Mouse (Mus musculus): Measurements from ENCODE around the gene Fbxo22. TPM values are rescaled to one million over a fixed set of nuclear protein-coding genes. Genes with fewer than 3 reads are reported as not detected.
"Not testable (repeated sequence)": the region's sequence is repeated elsewhere in the genome, so short reads cannot be mapped to it uniquely, and the experiment has no call there.

Gene Fbxo22
- polyA plus RNA-seq, 1 experiment from 2014 or later = 69.5 TPM

DNA sequence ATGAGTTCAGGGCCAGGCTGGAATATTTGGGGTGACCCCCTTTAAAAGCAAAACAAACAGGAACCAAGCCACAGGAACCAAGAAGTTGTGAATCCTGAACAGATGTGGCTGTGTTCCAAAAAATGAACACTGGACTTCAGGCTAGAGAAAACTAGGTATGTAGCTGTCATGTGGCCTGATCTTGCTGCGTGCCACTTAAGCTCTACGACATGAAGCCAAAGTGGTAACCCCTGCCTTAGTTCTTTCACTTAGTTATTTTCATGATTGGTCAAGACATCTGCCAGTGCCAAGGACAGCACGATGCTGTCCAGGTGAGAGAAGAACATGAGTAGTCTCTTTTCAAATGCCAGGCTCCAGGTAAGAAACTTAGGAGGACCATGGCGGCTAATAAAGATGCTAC, 38.2 kb downstream of the Fbxo22 start:
- Histone ChIP-seq H3K27me3 (ENCODE audit: insufficient read depth, low read length) (no peaks in the 10 kb centered on the region), H3K4me2 (replicated peaks; ENCODE audit: low read depth, low read length) (no peak overlapping the region), H3K9me3 (ENCODE audit: low read length) (no peaks in the 10 kb centered on the region), H3K4me1 (ENCODE audit: insufficient read depth, low read length) (no peaks in the 10 kb centered on the region), H3K9ac (replicated peaks; ENCODE audit: low read length) (no peak overlapping the region), H3K27ac (ENCODE audit: low read length) (no peak overlapping the region), H3K4me3 (ENCODE audit: low read length) (no peak overlapping the region), H3K36me3 (ENCODE audit: insufficient read depth, low read length) (no peaks in the 10 kb centered on the region)
- ATAC-seq (ENCODE audit: low FRiP score, low TSS enrichment) = no peak
- 94% methylated on average over 4 of the region's 4 CpGs for WGBS

DNA sequence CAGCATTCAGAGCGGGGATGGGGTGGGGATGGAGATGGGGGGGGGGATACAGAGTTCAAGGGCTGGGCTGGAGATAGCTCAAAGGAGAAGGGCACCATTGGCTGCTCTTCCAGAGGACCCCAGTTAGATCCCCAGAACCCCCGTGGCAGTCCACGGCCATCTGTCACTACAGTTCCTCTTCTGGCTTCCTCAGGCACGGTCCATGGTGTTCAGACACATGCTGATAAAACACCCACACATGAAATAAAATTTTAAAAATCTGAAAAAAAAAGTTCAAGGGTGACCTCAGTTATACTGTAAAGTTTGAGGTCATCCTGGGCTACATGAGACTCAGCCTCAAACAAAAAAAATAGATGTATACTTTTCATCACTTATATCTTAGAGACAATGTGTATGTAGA, 39.7 kb downstream of the Fbxo22 start:
- ATAC-seq (ENCODE audit: low FRiP score, low TSS enrichment) = no peak
- H3K27me3 ChIP-seq (ENCODE audit: insufficient read depth, low read length) = no peaks in the 10 kb centered on the region
- 73% methylated on average over 4 of the region's 4 CpGs for WGBS
- H3K36me3 ChIP-seq (ENCODE audit: insufficient read depth, low read length) = no peaks in the 10 kb centered on the region
- no peak overlapping the region for H3K4me3 ChIP-seq (ENCODE audit: low read length)
- no peak overlapping the region for H3K9ac ChIP-seq (replicated peaks; ENCODE audit: low read length)
- H3K9me3 ChIP-seq (ENCODE audit: low read length) = no peaks in the 10 kb centered on the region
- no peaks in the 10 kb centered on the region for H3K4me1 ChIP-seq (ENCODE audit: insufficient read depth, low read length)
- H3K27ac ChIP-seq (ENCODE audit: low read length) = no peak overlapping the region
- no peak overlapping the region for H3K4me2 ChIP-seq (replicated peaks; ENCODE audit: low read depth, low read length)

DNA sequence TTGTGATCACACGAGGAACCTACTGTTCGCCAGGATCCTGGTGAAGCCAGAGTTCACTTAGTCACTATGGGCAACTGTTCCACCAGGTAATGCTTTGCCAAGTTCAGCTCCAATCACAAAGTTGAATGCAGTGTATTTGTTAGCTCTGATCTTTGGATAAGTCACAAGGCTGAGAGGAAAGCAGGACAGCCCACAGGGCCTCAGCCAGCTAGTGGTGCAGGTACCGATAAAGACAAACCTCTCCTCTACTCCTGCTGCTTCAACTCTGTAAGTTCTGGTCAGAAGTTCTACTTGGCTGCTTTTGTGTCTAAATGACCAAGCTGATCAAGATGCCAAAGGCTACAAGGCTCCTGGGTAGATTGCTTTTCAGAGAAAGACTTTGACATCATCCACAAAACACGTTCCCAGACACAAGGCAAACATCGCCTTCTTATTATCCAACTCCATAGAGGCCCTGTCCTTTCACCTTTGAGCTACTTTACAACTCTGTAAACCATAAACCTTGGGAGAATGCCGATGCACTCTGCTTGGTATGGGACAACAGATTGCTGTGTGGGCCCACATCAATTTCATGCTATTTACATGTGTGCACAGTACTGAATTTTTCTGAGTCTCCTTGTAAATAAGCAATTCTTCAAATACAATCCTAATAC, 42.0 kb downstream of the Fbxo22 start:
- H3K4me2 ChIP-seq (replicated peaks; ENCODE audit: low read depth, low read length) = no peak overlapping the region
- 75% methylated on average over 6 of the region's 6 CpGs for WGBS
- no peaks in the 10 kb centered on the region for H3K27me3 ChIP-seq (ENCODE audit: insufficient read depth, low read length)
- no peaks in the 10 kb centered on the region for H3K9me3 ChIP-seq (ENCODE audit: low read length)
- no peak overlapping the region for H3K27ac ChIP-seq (ENCODE audit: low read length)
- no peak overlapping the region for H3K4me3 ChIP-seq (ENCODE audit: low read length)
- no peak overlapping the region for H3K9ac ChIP-seq (replicated peaks; ENCODE audit: low read length)
- H3K36me3 ChIP-seq (ENCODE audit: insufficient read depth, low read length) = no peaks in the 10 kb centered on the region
- H3K4me1 ChIP-seq (ENCODE audit: insufficient read depth, low read length) = no peaks in the 10 kb centered on the region
- ATAC-seq (ENCODE audit: low FRiP score, low TSS enrichment) = no peak

DNA sequence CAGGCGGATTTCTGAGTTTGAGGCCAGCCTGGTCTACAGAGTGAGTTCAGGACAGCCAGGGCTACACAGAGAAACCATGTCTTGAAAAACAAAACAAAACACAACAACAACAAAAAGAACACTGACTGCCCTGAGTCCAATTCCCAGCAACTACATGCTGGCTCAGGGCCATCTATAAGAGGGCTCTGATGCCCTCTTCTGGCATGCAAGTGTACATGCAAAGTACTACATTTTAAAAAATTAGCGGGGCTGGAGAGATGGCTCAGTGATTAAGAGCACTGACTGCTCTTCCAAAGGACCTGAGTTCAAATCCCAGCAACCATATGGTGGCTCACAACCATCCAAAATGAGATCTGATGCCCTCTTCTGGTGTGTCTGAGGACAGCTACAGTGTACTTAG, 43.4 kb downstream of the Fbxo22 start:
- H3K27ac ChIP-seq (ENCODE audit: low read length); H3K4me1 ChIP-seq (ENCODE audit: insufficient read depth, low read length); ATAC-seq (ENCODE audit: low FRiP score, low TSS enrichment); H3K4me2 ChIP-seq (replicated peaks; ENCODE audit: low read depth, low read length); H3K4me3 ChIP-seq (ENCODE audit: low read length); H3K27me3 ChIP-seq (ENCODE audit: insufficient read depth, low read length); H3K9me3 ChIP-seq (ENCODE audit: low read length); H3K9ac ChIP-seq (replicated peaks; ENCODE audit: low read length); H3K36me3 ChIP-seq (ENCODE audit: insufficient read depth, low read length): not testable (repeated sequence)
- 60% methylated on average over 2 of the region's 2 CpGs for WGBS

DNA sequence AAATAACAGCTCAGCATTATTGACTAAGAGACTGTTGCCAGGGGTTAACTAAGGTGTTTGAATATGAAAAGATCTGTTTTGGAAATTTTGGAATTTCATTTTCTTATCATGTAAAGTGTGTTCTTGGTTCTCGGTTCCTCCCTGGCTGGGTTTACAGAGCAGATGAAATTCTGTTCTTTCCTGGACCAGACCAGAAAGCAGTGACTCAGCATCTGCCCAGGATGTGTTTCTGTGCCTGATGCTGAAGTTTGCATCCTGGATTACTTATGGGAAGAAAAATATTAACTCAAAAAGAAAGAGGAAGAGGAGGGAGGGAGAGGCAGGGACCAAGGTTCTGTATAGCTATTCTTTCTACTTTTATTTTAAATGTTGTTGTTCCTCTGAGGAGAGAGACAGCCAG, 45.1 kb downstream of the Fbxo22 start:
- Histone ChIP-seq H3K4me2 (replicated peaks; ENCODE audit: low read depth, low read length) (no peak overlapping the region), H3K9me3 (ENCODE audit: low read length) (no peaks in the 10 kb centered on the region), H3K9ac (replicated peaks; ENCODE audit: low read length) (no peak overlapping the region), H3K36me3 (ENCODE audit: insufficient read depth, low read length) (no peaks in the 10 kb centered on the region), H3K27me3 (ENCODE audit: insufficient read depth, low read length) (no peaks in the 10 kb centered on the region), H3K27ac (ENCODE audit: low read length) (no peak overlapping the region), H3K4me1 (ENCODE audit: insufficient read depth, low read length) (no peaks in the 10 kb centered on the region), H3K4me3 (ENCODE audit: low read length) (no peak overlapping the region)
- ATAC-seq (ENCODE audit: low FRiP score, low TSS enrichment) = no peak
- WGBS = 80% methylated on average over 1 of the region's 1 CpGs

DNA sequence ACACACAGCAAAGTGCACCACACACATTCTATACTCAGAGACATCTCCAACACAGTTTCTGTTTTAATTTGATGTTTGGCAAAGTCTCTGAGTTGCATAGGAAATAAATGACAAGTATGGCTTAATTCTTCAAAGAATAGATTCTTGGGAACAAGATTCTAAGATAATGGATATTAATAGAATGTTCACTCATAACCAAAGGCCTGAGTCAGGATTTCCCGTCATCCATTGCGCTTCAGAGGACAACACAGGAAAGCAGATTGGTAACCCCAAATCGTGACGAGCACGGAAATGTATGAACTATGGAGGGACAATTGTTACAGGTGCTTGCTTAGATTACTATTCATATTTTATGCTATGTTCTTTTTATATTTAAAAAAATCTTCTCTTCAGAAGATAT, 46.3 kb downstream of the Fbxo22 start:
- Histone ChIP-seq H3K4me2 (replicated peaks; ENCODE audit: low read depth, low read length) (no peak overlapping the region), H3K27me3 (ENCODE audit: insufficient read depth, low read length) (no peaks in the 10 kb centered on the region), H3K27ac (ENCODE audit: low read length) (no peak overlapping the region), H3K9ac (replicated peaks; ENCODE audit: low read length) (no peak overlapping the region), H3K4me3 (ENCODE audit: low read length) (no peak overlapping the region), H3K9me3 (ENCODE audit: low read length) (no peaks in the 10 kb centered on the region), H3K4me1 (ENCODE audit: insufficient read depth, low read length) (no peaks in the 10 kb centered on the region), H3K36me3 (ENCODE audit: insufficient read depth, low read length) (no peaks in the 10 kb centered on the region)
- ATAC-seq (ENCODE audit: low FRiP score, low TSS enrichment) = no peak
- WGBS = 88% methylated on average over 5 of the region's 5 CpGs

DNA sequence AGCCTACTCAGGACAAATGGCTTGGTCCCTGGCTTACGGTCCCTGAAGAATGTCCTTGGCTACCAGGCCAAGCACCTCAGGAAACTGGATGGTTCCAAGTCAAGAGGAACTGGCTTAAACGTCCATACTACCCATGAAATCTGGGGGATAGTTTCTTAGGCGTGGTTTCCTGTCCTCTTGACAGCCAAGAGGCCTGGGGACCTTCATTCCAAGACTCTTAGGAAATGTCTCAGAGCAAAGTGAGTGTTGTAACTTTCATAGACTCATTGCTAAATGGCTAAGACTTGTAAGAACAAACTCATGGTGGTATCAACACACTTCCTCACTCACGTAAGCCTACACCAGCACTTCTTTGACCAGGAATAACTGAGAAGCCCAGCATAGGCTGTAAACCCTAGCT, 46.9 kb downstream of the Fbxo22 start:
- H3K4me1 ChIP-seq (ENCODE audit: insufficient read depth, low read length) = no peaks in the 10 kb centered on the region
- H3K9ac ChIP-seq (replicated peaks; ENCODE audit: low read length) = no peak overlapping the region
- no peaks in the 10 kb centered on the region for H3K9me3 ChIP-seq (ENCODE audit: low read length)
- H3K4me3 ChIP-seq (ENCODE audit: low read length) = no peak overlapping the region
- no peak overlapping the region for H3K4me2 ChIP-seq (replicated peaks; ENCODE audit: low read depth, low read length)
- 63% methylated on average over 4 of the region's 4 CpGs for WGBS
- no peak overlapping the region for H3K27ac ChIP-seq (ENCODE audit: low read length)
- H3K27me3 ChIP-seq (ENCODE audit: insufficient read depth, low read length) = no peaks in the 10 kb centered on the region
- ATAC-seq (ENCODE audit: low FRiP score, low TSS enrichment) = no peak
- no peaks in the 10 kb centered on the region for H3K36me3 ChIP-seq (ENCODE audit: insufficient read depth, low read length)

DNA sequence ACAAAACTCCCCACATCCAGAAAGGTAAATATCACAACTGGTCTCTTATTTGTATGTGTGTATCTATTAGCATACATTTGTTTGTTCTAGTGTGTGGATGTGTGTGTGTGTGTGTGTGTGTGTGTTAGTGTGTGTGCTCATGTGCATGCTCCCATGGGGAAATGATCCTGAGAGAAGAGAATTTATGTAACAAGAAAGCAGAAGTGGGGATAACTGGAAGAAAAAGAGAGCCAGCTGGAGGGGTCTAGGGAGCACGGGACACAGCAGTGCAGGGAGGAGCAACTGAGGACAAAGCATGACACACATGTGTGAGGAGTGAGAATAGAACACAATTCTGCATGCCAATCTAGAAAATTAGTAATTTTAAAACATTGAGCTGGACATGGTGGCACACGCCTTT, 48.4 kb downstream of the Fbxo22 start:
- Histone ChIP-seq H3K9ac (replicated peaks; ENCODE audit: low read length) (no peak overlapping the region), H3K4me2 (replicated peaks; ENCODE audit: low read depth, low read length) (no peak overlapping the region), H3K36me3 (ENCODE audit: insufficient read depth, low read length) (no peaks in the 10 kb centered on the region), H3K4me3 (ENCODE audit: low read length) (no peak overlapping the region), H3K27me3 (ENCODE audit: insufficient read depth, low read length) (no peaks in the 10 kb centered on the region), H3K4me1 (ENCODE audit: insufficient read depth, low read length) (no peaks in the 10 kb centered on the region), H3K9me3 (ENCODE audit: low read length) (no peaks in the 10 kb centered on the region), H3K27ac (ENCODE audit: low read length) (no peak overlapping the region)
- no peak for ATAC-seq (ENCODE audit: low FRiP score, low TSS enrichment)
- WGBS = 90% methylated on average over 2 of the region's 2 CpGs

DNA sequence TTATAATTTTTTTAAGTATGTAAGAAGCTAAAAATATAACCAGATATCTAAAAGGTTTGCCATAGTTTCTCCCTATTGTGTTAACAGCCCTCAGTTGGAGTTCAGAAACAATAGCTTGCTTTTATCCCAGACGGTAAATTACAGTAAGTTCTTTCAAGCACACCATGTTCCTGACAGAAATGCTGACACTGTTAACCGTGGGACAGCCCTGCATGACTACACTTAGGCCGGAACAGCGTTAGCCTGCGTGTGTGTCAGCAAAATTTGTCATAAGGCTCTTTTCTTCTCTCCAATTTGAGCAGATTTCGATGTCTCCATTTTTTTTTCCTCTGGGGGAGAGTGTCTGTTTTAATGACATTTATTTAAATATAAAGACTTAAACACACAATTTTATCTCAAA, 51.0 kb downstream of the Fbxo22 start:
- ATAC-seq (ENCODE audit: low FRiP score, low TSS enrichment) = no peak

DNA sequence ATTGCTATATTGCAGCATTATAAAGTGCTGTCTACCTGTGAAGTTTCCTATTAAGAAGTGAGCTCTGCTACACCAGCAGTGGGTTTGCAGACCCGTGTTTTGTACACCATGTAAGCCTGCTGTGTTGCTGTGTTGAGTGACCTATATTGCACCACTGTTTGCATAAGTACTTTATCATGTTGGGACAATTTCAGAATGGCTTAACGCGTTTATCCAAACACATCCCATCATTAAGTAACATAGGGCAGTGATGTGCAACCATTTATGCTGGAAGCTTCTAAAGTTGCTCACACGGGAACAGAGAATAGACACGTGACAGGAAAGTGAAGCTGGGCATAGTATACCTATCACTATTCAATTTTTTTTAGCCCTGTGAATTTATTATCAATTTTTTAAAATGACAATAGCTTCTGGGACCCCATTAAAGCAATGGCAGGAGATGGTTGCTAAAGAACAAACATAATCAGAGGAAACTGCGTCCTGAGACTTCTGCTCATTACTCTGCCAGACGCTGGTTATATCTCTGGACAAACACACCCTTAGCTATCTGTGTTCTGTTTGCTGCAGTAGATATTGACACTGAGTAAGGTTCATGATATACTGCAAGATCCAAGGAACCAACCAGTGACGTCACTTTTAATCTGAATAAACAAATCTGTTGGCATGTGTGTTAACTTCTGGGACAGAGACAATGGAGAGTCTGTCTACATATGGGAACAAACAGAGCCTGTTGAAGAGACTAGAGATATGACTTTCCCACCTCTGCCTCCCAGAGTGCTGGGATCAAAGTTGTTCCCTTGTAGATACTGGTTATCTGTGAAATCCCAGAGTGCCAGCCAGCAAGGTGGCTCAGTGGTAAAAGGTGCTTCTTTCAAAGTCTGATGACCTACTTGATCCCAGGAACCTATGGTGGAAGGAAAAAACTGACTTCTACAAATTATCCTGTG, 55.9 kb downstream of the Fbxo22 start:
- Histone ChIP-seq H3K9me3 (ENCODE audit: low read length) (no peaks in the 10 kb centered on the region), H3K36me3 (ENCODE audit: insufficient read depth, low read length) (no peaks in the 10 kb centered on the region), H3K4me1 (ENCODE audit: insufficient read depth, low read length) (no peaks in the 10 kb centered on the region), H3K4me3 (ENCODE audit: low read length) (no peak overlapping the region), H3K9ac (replicated peaks; ENCODE audit: low read length) (no peak overlapping the region), H3K27me3 (ENCODE audit: insufficient read depth, low read length) (no peaks in the 10 kb centered on the region), H3K27ac (ENCODE audit: low read length) (no peak overlapping the region), H3K4me2 (replicated peaks; ENCODE audit: low read depth, low read length) (no peak overlapping the region)
- 76% methylated on average over 8 of the region's 8 CpGs for WGBS
- no peak for ATAC-seq (ENCODE audit: low FRiP score, low TSS enrichment)

More for the DNA sequence above, 51.0 kb downstream of the Fbxo22 start:
- H3K27me3 ChIP-seq (ENCODE audit: insufficient read depth, low read length) = no peaks in the 10 kb centered on the region
- no peak overlapping the region for H3K4me2 ChIP-seq (replicated peaks; ENCODE audit: low read depth, low read length)
- WGBS = 56% methylated on average over 6 of the region's 6 CpGs
- no peak overlapping the region for H3K27ac ChIP-seq (ENCODE audit: low read length)
- H3K9ac ChIP-seq (replicated peaks; ENCODE audit: low read length) = no peak overlapping the region
- H3K4me3 ChIP-seq (ENCODE audit: low read length) = no peak overlapping the region
- no peaks in the 10 kb centered on the region for H3K36me3 ChIP-seq (ENCODE audit: insufficient read depth, low read length)
- no peaks in the 10 kb centered on the region for H3K9me3 ChIP-seq (ENCODE audit: low read length)
- H3K4me1 ChIP-seq (ENCODE audit: insufficient read depth, low read length) = no peaks in the 10 kb centered on the region
